Mouse (Mus musculus) olfactory bulb, adult 2 months (tissue): Measurements from ENCODE around the gene Lmbr1.

ENCODE experiments used
- CTCF ChIP-seq: fragments of 200-500 bp; IDR thresholded peaks from 2 replicates; pipeline ENCODE4 v1.5.1; 2012; ENCODE audit warnings: low read depth, mild to moderate bottlenecking, low read length, moderate library complexity; ENCODE audit not compliant: insufficient read depth
- POLR2A ChIP-seq: fragments of 200-500 bp; IDR thresholded peaks from 2 replicates; pipeline ENCODE4 v1.6.1; 2012; ENCODE audit warnings: mild to moderate bottlenecking, low read depth, low read length, moderate library complexity; ENCODE audit not compliant: insufficient read depth

GRCm38 (mm10) chr5:29293194-29293593 is 85.0 kb downstream of the Lmbr1 start:
- TF ChIP-seq CTCF (no peak), POLR2A (no peak)
